Mouse (Mus musculus) cortical plate, adult 2 months (tissue): ENCODE results near the gene Lrrfip2.

Experiments used
- CTCF ChIP-seq: fragments of 200-500 bp; IDR thresholded peaks from 2 replicates; pipeline ENCODE4 v1.5.1; 2011; ENCODE audit warnings: mild to moderate bottlenecking, control low read depth, low read length; ENCODE audit not compliant: insufficient read depth; ENCODE audit errors: extremely low read depth
- POLR2A ChIP-seq: fragments of 200-500 bp; IDR thresholded peaks from 2 replicates; pipeline ENCODE4 v1.6.1; 2011; ENCODE audit warnings: mild to moderate bottlenecking, low read length, control low read depth; ENCODE audit not compliant: insufficient read depth; ENCODE audit errors: extremely low read depth

DNA sequence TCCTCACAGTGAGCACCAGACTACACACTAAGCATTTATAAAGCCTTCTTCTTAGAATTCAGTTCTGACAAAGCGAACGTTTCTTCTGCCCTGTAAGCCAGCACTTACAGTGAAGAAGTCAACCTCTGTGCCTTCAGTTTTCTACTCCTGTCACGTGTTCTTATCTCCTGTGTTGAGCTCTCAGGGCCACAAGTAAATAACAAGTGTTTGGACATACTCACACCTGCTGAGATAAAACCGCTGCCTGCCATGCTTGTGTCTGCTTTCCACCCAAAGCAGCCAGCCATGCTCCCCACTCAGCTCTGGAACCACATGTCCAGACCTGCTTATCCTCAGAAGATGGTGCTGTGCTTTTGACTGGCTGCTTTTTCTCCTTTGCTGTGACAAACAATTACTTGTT is 49.2 kb downstream of the Lrrfip2 start:
- no peak for TF ChIP-seq CTCF
- no peak for TF ChIP-seq POLR2A
